Mouse (Mus musculus): Measurements from ENCODE around the gene Elmo3.

The Elmo3 gene

DNA sequence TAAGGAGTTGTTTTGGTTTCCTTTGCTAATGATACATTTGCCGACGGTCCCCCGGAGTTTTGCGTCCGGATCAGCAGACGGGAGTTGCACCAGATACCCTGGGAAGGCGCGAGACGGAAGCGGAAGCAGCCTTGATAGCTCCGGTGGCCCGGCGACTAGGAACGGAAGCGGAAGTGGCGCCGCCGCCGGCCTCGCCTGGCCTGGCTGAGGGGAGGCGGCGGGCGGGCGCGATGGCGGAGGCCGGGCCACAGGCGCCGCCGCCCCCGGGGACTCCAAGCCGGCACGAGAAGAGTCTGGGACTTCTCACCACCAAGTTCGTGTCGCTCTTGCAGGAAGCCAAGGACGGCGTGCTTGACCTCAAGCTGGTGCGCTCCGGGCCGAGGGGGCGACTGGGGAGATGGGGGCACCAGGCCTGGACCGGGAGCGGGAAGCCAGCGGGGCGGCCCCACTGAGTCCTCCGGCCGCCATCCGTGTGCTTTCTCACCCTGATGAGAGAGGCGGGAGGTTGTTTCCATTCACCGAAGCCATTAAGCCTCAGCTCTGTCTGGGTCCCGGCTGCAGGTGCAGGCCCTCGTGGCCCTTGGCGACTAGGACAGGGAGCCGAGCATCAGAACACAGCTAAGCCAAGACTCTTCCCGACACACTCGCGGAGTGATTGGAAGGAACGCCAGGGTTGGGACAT, 7.7 kb upstream of the Elmo3 start, which contains the start of gene E2f4:
E2f4 (plus strand) TSS at position 153 of the 682 bp plus-strand sequence.
- in situ Hi-C loops (cut with MboI), result no loop called here

DNA sequence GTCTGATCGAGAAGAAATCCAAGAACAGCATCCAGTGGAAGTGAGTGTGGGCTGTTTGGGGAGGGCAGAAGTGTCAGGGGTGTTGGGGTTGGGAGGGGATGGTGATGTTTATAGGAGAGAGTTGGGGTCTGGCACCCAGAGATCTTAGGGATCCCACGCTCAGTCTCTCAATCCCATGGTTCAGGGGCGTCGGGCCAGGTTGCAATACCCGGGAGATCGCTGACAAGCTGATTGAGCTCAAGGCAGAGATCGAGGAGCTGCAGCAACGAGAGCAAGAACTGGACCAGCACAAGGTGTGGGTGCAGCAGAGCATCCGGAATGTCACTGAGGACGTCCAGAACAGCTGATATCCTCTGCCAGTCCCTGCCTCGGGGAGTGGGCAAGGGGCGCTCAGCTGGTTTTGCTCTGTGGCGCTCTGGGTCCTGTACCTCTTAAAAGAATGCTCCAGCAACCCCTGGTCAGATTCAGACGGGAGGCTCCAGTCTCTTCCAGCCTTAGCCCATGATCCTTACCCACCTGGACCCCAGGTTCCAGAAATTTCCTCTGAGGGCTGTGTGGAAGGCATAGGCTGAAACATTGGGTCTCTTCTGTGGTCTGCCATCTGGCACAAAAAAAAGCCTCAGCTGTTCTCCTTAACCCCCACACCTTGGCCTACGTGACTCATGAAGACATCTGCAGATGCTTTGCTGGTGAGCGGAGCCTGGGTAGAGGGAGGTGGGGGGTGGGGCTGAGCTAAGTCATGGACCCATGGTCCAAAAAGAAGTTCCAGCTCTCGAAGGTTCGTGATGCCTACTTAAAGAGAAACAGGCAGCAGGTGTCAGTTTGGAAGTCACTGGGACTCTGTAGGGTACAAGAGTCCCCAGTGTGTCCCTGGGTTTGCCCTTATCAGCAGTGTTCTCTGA, 6.8 kb upstream of the Elmo3 start:
- in situ Hi-C loops (cut with MboI), result no loop called here

DNA sequence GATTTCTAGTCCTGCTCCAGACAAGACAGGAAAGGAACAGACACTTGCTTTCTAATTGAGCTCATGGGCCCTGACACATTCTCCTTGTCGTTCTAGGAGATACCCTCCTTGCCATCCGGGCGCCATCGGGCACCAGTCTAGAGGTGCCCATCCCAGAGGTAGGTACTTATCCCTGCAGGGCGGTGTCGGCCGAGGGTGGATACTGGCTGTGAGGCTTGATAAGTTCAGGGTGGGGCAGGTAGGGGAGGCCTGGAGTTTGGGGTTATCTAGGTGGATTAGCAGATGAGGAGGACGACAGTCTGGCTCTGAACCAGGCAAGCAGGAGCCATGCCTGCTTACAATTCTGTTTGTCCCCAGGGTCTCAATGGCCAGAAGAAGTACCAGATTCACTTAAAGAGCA, 5.4 kb upstream of the Elmo3 start:
- in situ Hi-C loops (cut with MboI), result no loop called here

DNA sequence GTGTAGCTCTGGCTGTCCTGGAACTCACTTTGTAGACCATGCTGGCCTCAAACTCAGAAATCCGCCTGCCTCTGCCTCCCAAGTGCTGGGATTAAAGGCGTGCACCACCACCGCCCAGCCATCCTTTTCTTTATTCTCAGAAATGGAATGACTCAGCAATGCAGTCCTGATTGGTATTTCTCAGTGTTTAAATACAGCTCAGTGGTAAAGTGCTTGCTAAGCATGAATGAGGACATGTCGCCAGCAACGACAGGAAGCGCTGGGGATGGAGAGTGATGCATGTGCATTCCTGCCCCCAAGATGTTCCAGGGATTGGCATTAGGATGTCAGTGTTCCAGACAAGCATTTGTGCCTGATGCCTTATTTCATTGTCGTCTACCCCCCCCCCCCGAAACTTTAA, 2.0 kb upstream of the Elmo3 start:
- in situ Hi-C loops (cut with MboI), result no loop called here

DNA sequence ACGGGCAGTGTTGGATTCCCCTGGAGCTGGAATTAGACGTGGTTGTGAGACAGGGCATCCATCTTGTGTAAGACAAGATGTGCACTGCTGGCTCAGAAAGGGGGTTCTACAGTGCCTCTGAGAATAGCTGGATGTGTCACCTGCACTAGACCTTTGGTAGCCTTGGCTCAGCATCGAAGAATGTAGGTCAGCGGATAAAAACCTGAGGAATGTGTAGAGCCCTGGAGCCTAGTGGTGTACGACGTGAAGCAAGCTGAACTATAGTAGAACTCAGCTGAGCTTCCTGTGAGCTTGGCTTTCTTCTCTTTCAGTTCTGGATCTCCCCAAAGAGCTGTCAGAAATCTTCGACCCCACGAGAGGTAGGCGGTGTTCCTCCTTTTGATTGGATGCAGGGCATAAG, 1.5 kb upstream of the Elmo3 start:
- in situ Hi-C loops (cut with MboI), result no loop called here

DNA sequence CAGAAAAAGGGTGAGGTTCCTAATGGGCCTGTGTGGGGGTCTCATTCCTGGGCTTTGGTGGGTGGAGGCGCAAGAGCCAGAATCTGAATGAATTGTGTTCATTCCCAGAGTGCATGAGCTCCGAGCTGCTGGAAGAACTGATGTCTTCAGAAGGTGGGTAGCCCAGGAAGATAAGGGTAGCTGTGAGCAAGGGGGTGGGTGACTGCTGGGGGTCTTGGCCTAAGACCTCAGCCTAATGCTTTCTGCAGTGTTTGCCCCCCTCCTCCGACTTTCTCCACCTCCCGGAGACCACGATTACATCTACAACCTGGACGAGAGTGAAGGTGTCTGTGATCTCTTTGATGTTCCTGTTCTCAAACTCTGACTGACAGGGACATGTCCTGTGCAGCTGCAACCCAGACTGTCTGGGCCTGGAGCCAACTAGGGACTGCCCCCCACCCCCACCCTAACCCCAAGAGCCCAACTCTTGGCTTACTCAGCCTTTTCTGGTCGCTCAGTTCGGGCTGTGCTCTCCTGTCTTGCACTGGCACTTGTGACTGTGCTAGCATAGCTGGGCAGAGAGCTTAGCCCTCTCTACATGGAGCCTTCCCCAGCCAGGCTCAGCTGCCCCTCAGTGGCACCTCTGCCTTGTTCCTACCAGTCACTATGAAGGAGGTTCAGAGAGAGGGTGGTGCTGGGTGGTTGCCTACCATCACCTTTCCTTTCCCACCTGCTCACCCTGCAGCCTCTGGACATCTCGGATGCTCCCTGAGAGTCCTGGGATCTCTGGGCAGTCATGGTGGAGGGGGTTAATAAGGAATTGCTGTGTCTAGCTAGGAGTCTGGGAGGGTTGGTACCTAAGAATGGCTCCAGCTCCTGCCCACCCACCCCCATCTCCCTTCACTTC, 833 bp upstream of the Elmo3 start:
- in situ Hi-C loops (cut with MboI), result no loop called here

DNA sequence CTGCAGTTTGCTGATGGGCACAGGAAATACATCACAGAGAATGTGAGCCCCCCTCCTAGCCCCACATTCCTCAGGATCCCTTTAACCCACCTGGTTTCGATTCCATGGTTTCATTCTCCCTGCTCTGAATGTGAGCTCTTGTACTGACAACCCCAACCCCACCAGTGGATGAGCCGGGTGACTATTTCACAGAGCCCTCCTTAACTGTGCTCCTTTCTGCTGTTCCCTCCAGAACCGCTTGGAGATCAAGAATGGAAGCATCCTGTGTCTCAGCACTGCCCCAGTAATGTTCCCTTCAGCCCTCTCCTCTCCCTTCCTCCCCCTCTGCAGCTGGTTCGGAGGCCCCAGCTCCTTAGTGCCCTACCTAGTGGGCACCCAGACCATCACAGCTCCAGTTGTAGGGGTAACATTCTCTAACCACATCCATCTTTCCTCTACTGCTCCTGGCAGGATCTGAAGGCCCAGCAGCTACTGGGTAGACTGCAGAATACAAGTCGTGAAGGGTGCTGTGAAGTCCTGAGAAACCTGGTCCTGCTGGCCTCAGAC, 818 bp downstream of the Elmo3 start:
- in situ Hi-C loops (cut with MboI), result no loop called here

DNA sequence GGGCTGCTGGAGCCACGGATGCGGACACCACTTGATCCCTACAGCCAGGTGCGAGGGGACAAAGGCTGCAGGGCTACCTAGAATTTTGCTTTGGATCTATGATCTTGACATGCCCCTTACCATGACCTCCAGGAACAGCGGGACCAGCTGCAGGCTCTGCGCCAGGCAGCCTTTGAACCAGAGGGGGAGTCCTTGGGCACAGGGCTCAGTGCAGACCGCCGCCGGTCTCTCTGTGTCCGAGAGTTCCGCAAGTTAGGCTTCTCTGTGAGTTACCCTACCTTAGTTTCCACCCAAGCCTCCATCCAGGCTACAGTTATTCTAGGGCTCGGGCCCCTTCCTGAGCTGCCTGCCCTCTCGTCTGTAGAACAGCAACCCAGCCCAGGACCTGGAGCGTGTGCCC, 2.3 kb downstream of the Elmo3 start:
- in situ Hi-C loops (cut with MboI), result no loop called here

DNA sequence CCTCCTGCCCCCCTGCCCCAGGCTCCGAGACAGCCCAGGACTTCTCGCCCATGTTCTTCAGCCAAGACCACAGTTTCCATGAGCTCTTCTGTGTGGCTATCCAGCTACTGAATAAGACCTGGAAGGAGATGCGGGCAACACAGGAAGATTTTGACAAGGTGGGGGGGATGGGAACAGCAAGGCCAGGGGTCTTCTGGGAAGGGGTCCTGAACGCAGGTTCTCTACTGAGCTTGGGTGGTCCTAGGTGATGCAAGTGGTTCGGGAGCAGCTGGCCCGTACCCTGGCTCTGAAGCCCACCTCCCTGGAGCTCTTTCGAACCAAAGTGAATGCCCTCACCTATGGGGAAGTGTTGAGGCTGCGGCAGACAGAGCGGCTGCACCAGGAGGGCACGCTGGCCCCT, 3.0 kb downstream of the Elmo3 start:
- in situ Hi-C loops (cut with MboI), result no loop called here

DNA sequence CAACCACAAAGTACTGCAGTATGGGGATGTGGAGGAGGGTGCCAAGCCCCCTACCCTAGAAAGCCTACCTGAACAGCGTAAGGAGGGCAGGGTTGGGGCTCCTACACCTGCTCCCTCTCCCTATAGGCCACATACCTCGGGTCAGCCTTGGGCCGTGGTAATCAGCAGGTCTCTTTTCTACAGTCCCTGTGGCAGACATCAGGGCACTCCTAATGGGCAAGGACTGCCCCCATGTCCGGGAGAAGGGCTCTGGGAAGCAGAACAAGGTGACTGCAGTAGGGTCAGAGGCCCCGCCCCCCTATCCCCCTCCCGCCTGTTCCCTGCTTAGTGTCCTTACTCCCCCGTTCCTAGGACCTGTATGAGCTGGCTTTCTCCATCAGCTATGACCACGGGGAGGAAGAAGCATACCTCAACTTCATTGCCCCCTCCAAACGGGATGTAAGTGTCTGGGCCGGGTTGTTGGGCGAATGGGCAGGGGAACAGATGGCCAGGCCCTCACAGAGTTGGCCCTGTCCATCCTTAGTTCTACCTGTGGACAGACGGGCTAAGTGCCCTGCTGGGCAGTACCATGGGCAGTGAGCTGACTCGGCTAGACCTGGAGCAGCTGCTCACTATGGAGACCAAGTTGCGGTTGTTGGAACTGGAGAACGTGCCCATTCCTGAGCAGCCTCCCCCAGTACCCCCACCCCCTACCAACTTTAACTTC, 3.9 kb downstream of the Elmo3 start:
- in situ Hi-C loops (cut with MboI), result no loop called here

DNA sequence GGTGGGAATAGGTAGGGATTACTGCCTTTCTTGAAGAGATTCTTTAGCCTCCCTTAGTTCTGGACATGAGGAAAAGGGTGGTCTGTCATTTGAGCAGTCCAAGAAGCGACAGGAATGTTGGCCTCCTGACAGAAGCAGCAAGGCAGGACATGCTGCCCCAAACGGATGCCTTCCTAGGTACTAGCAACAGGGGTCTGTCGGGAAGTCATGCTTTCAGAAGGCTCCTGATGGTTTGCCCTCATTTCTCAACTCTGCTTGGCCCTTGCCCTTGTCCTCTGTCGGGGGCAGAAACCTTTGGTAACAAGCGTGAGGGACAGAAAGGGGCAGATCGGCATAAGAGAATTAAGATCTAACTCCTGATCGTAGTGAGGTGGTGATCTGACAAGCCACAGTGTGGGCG, 4.7 kb downstream of the Elmo3 start:
- in situ Hi-C loops (cut with MboI), result no loop called here

DNA sequence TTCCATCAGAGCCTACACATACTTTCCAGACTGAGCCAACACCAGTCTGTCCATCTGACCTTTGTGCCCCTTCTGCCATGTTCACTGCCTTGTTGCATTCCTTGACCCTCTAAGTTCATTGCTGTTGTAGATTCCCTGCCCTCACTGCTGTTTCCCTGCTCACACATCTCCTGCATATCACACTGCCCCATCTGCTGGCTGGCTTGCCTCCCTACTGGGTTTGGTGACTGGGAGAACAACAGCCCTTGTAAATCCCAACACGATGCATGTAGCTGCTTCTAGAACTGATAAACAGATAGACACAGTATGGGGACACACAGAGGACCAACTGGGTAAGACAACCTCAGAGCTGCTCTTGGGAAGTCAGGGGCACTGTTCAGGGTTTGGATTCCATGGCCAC, 6.3 kb downstream of the Elmo3 start:
- in situ Hi-C loops (cut with MboI), result no loop called here

DNA sequence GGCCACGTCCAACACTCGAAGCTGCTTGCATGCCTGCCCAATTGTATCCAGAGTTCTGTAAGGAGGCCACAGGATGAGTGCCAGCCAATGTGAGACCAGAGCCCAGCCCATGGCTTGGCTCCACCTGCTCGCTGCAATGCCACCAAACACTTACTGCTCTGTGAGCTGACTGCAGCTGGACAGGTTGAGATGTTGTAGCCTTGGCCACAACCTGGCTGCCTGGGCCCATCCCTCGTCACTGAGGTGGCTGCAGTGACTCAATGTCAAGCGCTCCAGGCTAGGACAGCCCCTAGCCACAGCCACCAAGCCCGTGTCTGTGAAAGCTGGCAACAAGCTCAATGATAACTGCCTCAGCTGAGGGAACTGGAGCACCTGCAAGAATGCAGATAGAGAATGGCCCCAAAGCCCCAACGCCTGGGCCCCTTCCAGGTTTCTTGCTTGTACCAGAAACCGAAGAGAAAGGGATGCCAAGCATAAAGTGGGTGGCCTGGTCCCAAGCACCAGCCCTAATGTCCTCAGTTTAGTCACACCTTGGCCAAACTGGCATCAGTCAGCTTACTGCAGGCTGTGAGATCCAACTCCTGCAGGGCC, 7.6 kb downstream of the Elmo3 start:
- in situ Hi-C loops (cut with MboI), result no loop called here

DNA sequence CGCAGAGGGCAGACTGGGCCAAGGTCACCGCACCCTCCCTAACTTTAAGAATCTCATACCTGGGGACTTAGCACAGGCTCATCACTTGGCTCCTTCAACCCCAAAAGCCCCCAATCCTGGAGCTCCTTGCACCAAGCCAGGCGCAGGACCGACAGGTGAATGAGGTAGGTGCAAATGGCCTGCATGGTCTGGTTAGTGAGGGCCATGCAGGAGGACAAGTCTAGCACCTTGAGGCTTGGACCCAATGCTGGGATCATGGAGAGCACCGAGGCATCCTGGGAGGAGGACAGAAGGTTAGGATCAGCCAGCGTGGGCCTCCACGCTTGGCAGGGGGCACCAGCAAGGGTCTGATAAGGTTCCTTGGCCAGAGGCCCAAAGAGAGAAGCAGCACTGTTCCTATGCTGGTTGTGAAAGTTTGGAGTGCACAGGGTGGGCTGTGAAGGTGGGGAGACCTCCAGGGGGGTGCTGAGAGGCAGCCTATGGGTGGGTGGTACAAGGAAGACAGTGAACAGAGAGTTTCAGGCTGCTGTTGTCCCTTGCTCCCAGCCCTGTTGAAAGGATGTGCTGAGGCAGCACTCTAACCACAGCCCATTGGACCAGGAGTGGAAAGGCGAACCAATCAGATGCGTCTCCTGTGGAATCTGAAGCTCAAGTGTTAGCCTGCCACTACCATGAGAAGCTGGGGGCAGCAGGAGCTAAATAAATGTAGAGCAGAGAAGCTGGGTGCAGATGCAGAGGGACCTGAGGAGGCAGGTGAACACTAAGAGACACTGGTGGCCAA, 8.4 kb downstream of the Elmo3 start:
- in situ Hi-C loops (cut with MboI), result no loop called here

DNA sequence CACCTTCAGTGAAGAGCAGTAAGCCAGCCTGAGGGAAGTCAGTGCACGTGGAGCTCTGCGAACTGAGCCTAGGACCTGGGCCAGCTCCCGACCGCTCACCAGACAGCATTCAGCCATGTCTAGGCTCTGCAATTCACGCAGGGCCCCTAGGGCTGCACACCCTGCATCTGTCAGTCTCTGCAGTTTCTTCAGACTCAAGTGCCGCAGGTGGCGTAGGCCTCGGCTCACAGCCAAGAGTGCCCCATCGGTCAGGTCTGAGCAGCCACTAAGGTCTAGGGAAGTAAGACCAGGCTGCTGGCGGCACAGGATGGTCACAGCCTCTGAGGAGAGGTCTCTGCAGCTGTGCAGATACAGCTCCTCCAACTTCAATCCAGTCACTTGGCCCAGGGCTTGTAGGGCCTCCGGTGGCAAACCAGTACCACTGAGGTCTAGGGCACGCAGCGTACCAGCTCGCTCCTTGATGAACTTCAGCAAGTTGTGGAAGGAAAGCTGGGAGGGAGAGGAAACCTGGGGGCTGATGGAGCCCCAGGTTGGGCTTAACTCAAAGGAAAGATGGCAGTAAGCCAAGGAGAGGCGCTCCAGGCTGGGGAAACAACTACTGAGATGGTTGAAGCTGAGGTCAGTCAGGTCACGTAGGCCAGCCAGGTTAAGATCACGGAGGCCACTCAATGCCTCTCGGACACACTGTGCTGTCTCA, 9.8 kb downstream of the Elmo3 start:
- in situ Hi-C loops (cut with MboI), result no loop called here

DNA sequence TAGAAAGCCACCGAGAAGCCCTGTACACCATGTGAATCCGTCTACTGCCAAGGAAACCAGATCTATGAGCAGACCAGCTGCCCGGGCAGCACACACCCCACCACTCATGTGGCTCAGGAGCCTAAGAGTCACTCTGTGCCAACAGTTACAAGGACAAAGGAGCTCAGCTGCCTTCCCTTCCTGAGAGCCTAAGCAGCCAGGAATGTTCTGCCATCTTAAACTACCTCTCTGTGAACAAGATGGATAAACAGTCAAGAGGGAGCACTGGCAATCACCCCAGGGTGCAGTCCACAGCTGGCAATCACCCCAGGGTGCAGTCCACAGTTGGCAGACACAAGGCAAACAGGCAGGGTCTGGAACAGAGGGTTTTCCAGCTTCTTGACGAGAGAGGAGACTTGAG, 12.5 kb downstream of the Elmo3 start:
- in situ Hi-C loops (cut with MboI), result no loop called here

DNA sequence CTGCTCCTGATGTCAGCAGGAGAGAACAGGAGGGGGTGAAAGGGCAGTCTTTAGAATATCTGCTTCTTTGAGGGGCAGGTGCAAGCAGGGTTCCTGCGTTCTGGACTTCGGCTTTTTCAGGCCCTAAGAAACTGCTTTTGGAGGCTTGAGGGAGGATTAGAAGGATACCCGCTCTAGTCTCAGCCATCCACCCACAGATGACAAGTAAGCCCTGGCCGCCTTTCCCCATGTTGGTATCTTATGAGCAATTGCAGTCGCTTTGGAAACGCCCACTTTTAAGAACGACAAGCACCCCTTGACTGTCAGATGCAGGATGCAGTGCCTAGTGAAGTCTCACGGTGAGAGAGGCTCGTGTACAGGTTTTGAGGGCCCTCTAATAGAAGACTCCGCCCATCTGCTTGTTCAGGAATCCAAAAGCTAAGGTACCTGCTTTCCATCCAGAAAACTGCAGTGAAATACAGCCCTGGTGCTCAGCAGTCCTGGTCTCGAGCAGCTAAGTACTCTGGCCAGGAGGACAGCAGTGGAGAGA, 13.3 kb downstream of the Elmo3 start:
- in situ Hi-C loops (cut with MboI), result no loop called here

DNA sequence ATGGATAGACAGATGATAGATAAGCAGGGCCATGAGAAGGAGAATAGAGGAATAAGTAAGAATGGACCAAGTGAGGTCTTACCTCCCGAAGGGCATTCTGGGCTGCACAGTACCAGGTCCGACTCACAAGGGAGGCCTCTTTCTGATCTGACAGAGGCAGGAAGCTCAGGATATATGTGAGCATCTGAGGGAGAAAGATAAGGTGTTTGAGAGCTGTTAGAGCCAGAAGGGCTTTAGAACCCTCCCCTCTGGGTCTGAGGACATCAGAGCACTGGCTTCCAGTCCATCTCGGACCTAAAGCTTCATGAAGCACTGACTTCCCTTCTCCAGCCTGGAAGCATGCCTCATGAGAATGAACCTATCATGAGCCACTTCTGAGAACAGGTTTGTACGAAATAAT, 17.8 kb downstream of the Elmo3 start:
- in situ Hi-C loops (cut with MboI), result no loop called here

DNA sequence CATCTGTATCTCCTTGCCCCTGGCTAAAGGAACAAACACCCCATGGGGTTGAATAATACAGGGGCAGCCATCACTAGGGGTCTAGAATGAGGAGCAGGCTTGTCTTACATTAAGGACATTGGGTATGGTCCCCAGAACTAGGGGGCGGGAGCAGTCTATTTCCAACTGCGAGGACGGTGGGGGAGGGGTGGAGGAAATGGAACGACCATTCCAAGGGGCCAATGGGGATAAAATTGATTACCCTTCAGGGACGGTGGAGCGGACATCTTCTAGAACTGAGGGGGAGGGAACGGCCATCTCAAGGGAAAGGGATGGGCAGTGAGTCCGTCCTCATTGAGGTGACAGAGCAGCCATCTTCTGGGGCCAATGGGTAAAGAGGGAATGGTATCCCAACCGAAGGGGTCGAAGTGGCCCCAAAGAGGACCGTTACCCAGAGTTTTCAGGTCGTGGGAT, 20.3 kb downstream of the Elmo3 start:
- in situ Hi-C loops (cut with MboI), result no loop called here
